Mouse (Mus musculus) liver, embryonic 14.5 days (tissue): ENCODE data around the gene Ergic1.

ENCODE experiments used
- CTCF ChIP-seq: IDR thresholded peaks from 2 replicates; pipeline ENCODE4 v1.5.1; 2016; ENCODE audit warnings: antibody characterized with exemption, low read depth, control low read depth
- EP300 ChIP-seq: IDR thresholded peaks from 2 replicates; pipeline ENCODE4 v1.6.1; 2016; ENCODE audit warnings: antibody characterized with exemption, low read depth

GRCm38 (mm10) chr17:26535251-26536136 is 25.8 kb upstream of the Ergic1 start:
- TF ChIP-seq CTCF (no peak), EP300 (no peak)
